In the genomic region with DNA sequence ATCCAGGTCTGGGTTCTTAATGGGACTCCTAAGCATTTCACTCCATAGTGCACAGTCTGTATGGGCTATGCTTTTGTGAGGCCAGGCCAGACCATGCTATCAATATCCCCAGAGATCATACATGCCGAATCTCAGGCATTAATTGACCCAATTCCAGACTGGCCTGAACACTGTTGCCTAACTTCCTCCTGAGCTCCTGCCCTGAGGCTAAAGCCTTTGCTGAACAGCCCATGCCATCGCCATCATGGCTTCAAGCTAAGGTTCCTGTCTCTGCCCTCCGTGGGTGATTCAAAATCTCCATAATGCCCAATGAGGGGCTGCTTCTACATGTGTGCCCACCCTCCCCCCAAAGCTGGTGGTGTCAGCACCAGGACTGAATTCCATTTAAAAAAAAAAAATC, we compare ENCODE assay signal across 17 mouse cellular contexts. TPM values are rescaled to one million over a fixed set of nuclear protein-coding genes. Genes with fewer than 3 reads are reported as not detected.
DNase-seq lines count a peak whose midpoint lies in the region; ATAC-seq and TF ChIP-seq lines count a peak whose summit lies in the region.
"Had no signal": no experiment of that assay in that cellular context is flagged by ENCODE, and none has a peak within 500 bp of the region (broad histone marks: within the 10 kb centered on the region; RNA-seq: fewer than 3 reads in every experiment).

No protein-coding gene starts in this region.

- H3K27me3 ChIP-seq in midbrain, embryonic 12.5 days: peaks cover 30% of the 10 kb centered on the region
- H3K27me3 ChIP-seq in midbrain, postnatal 0 days (ENCODE audit: insufficient read depth, low read length): no peaks in the 10 kb centered on the region
- H3K27me3 ChIP-seq in liver, embryonic 14.5 days (ENCODE audit: control insufficient read depth, insufficient read depth, low read length): peaks cover 4% of the 10 kb centered on the region
- H3K27me3 ChIP-seq in midbrain, embryonic 16.5 days (ENCODE audit: control insufficient read depth, insufficient read depth, low read depth, low read length): peaks cover 6% of the 10 kb centered on the region; the same call in 1 of the 2 replicates
- H3K27me3 ChIP-seq: CH12.LX had no signal

- H3K4me1 ChIP-seq in midbrain, embryonic 12.5 days: peaks cover 14% of the 10 kb centered on the region; the same call in 1 of the 2 replicates
- peaks cover 6% of the 10 kb centered on the region; the same call in 1 of the 2 replicates for H3K4me1 ChIP-seq in midbrain, postnatal 0 days (ENCODE audit: insufficient read depth, low read length)
- peaks cover 23 to 48% of the 10 kb centered on the region in 2 experiments for H3K4me1 ChIP-seq in liver, embryonic 14.5 days (replicated peaks; ENCODE audit: control insufficient read depth in 2 of 2, insufficient read depth in 2 of 2, low read length in 1 of 2)
- H3K4me1 ChIP-seq in midbrain, embryonic 16.5 days (ENCODE audit: control insufficient read depth, insufficient read depth, low read length): peaks cover 14% of the 10 kb centered on the region; the same call in 1 of the 2 replicates

- H3K9ac ChIP-seq in midbrain, embryonic 12.5 days (replicated peaks): no peak overlapping the region
- no peak overlapping the region for H3K9ac ChIP-seq in midbrain, postnatal 0 days (replicated peaks; ENCODE audit: low read length, poor library complexity, severe bottlenecking)
- peak overlapping the region; percentile 86 for H3K9ac ChIP-seq in liver, embryonic 14.5 days (replicated peaks)
- 0 out of 2 replicates have a peak overlapping the region, but pooled peaks have one; percentile 3 for H3K9ac ChIP-seq in midbrain, embryonic 16.5 days (ENCODE audit: low read depth, low read length)
- H3K9ac ChIP-seq: hindbrain, embryonic 15.5 days; neural tube, embryonic 12.5 days had no signal

- no peak for DNase-seq in midbrain, postnatal 0 days (ENCODE audit: low spot score)
- DNase-seq in liver, embryonic 14.5 days (ENCODE audit: low read depth in 3 of 3, low spot score in 3 of 3): no peak
- DNase-seq in left cerebral cortex, adult 18-20 months (ENCODE audit: low spot score in 2 of 2): no peak
- no peak for DNase-seq in adrenal gland, adult 8-10 months
- DNase-seq in gastrocnemius, adult 18-20 months (ENCODE audit: low spot score): no peak
- DNase-seq: cerebellum, postnatal 10 days; kidney, adult 9 months; lung, adult 18-20 months had no signal

- WGBS in midbrain, embryonic 12.5 days: 41% methylated on average over 3 of the region's 3 CpGs
- WGBS in midbrain, postnatal 0 days: 28% methylated on average over 3 of the region's 3 CpGs
- 18% methylated on average over 3 of the region's 3 CpGs for WGBS in liver, embryonic 14.5 days (ENCODE audit: insufficient replicate concordance)
- WGBS in midbrain, embryonic 16.5 days: 23% methylated on average over 3 of the region's 3 CpGs

- TF ChIP-seq CTCF in midbrain, postnatal 0 days (IDR thresholded peaks at IDR 0.05): no peak
- no peak for TF ChIP-seq CTCF in liver, embryonic 14.5 days (IDR thresholded peaks at IDR 0.05; ENCODE audit: low read depth)

- no peak for ATAC-seq in midbrain, embryonic 12.5 days (ENCODE audit: low FRiP score, low read depth)
- ATAC-seq in midbrain, postnatal 0 days (ENCODE audit: low FRiP score): no peak
- ATAC-seq in erythroid progenitor cell, adult 5-6 weeks (replicated peaks; ENCODE audit: low FRiP score, poor library complexity, severe bottlenecking): peak; percentile 8
- peak; percentile 16 for ATAC-seq in liver, embryonic 14.5 days (ENCODE audit: insufficient read depth)
- ATAC-seq in midbrain, embryonic 16.5 days: 0 out of 2 replicates have a peak, but pooled peaks have one; percentile 9

- no peak for TF ChIP-seq EP300 in liver, embryonic 14.5 days (IDR thresholded peaks at IDR 0.05; ENCODE audit: low read depth)

- H3K27ac ChIP-seq in midbrain, embryonic 12.5 days (replicated peaks): peak overlapping the region; percentile 66
- no peak overlapping the region for H3K27ac ChIP-seq in midbrain, postnatal 0 days (ENCODE audit: low read depth, low read length)
- H3K27ac ChIP-seq in liver, embryonic 14.5 days: peak overlapping the region; percentile 98
- peak overlapping the region; percentile 54; the same call in 1 of the 2 replicates for H3K27ac ChIP-seq in midbrain, embryonic 16.5 days (ENCODE audit: low read length)
- H3K27ac ChIP-seq: forebrain, embryonic 10.5 days; heart, embryonic 10.5 days; hindbrain, embryonic 15.5 days; macrophage; neural tube, embryonic 12.5 days had no signal

- H3K4me2 ChIP-seq in midbrain, embryonic 12.5 days (replicated peaks): no peak overlapping the region
- no peak overlapping the region for H3K4me2 ChIP-seq in midbrain, postnatal 0 days (ENCODE audit: low read depth, low read length, poor library complexity, severe bottlenecking)
- peak overlapping the region; percentile 93 for H3K4me2 ChIP-seq in liver, embryonic 14.5 days (ENCODE audit: low read depth)
- no peak overlapping the region for H3K4me2 ChIP-seq in midbrain, embryonic 16.5 days (ENCODE audit: low read length)
- H3K4me2 ChIP-seq: hindbrain, embryonic 15.5 days; neural tube, embryonic 12.5 days had no signal

- no peaks in the 10 kb centered on the region for H3K9me3 ChIP-seq in midbrain, embryonic 12.5 days
- H3K9me3 ChIP-seq in midbrain, postnatal 0 days (ENCODE audit: low read length): no peaks in the 10 kb centered on the region
- H3K9me3 ChIP-seq in liver, embryonic 14.5 days (ENCODE audit: control insufficient read depth, low read length): no peaks in the 10 kb centered on the region
- H3K9me3 ChIP-seq in midbrain, embryonic 16.5 days (replicated peaks; ENCODE audit: control insufficient read depth, low read length, poor library complexity, severe bottlenecking): no peaks in the 10 kb centered on the region
- H3K9me3 ChIP-seq: forebrain, embryonic 10.5 days; heart, embryonic 10.5 days; hindbrain, embryonic 15.5 days; neural tube, embryonic 12.5 days had no signal

- H3K36me3 ChIP-seq in midbrain, embryonic 12.5 days: peaks cover 21% of the 10 kb centered on the region
- H3K36me3 ChIP-seq in midbrain, postnatal 0 days (ENCODE audit: insufficient read depth, low read length): peaks cover 16% of the 10 kb centered on the region; the same call in 1 of the 2 replicates
- peaks cover 44% of the 10 kb centered on the region for H3K36me3 ChIP-seq in liver, embryonic 14.5 days (replicated peaks; ENCODE audit: control insufficient read depth, insufficient read depth, low read depth)
- peaks cover 8% of the 10 kb centered on the region for H3K36me3 ChIP-seq in midbrain, embryonic 16.5 days (ENCODE audit: control insufficient read depth, insufficient read depth, low read length)

- H3K4me3 ChIP-seq in midbrain, embryonic 12.5 days: no peak overlapping the region
- H3K4me3 ChIP-seq in midbrain, postnatal 0 days (ENCODE audit: low read depth, low read length): no peak overlapping the region
- peak overlapping the region; percentile 30 to 52 for H3K4me3 ChIP-seq in liver, embryonic 14.5 days (ENCODE audit: insufficient read depth in 1 of 2, low read depth in 2 of 2, low read length in 2 of 2)
- H3K4me3 ChIP-seq in midbrain, embryonic 16.5 days (ENCODE audit: low read depth, low read length): no peak overlapping the region
- H3K4me3 ChIP-seq: forebrain, embryonic 10.5 days; heart, embryonic 10.5 days; hindbrain, embryonic 15.5 days; neural tube, embryonic 12.5 days had no signal

RNA-seq across cellular contexts. Expression of a gene that starts 2.8 kb away (rescaled TPM):
- 5.2 and 5.6 TPM in 2 replicates for polyA plus RNA-seq in midbrain, embryonic 12.5 days (2016; fragmentation: Nextera tagmentation; extraction: Ambion mirVana)
- total RNA-seq in midbrain, postnatal 0 days (2014; rRNA removed): 8.9 and 9.1 TPM in 2 replicates
- 3.2 and 3.5 TPM in 2 replicates for polyA plus RNA-seq in midbrain, postnatal 0 days (2015; fragmentation: Nextera tagmentation; extraction: Ambion mirVana)
- 349 and 378 TPM in 2 replicates for total RNA-seq in erythroid progenitor cell, adult 5-6 weeks (2015; ENCODE audit: low replicate concordance)
- total RNA-seq in erythroid progenitor cell, adult 5-6 weeks (2017; ENCODE audit: low replicate concordance): 332 and 337 TPM in 2 replicates
- polyA plus RNA-seq in liver, embryonic 14.5 days (2012; rRNA removed): 56.1 and 56.9 TPM in 2 replicates
- 21.5 and 24.8 TPM in 2 replicates for polyA plus RNA-seq in liver, embryonic 14.5 days (2014; fragmentation: Nextera tagmentation; extraction: Ambion mirVana)
- 4.4 and 4.9 TPM in 2 replicates for polyA plus RNA-seq in midbrain, embryonic 16.5 days (2015; fragmentation: Nextera tagmentation; extraction: Ambion mirVana)
- 1 to 10 TPM; 4.0 to 5.6 TPM for total RNA-seq in left cerebral cortex, adult 18-20 months (2021)
- 1 to 10 TPM; 1.6 to 4.7 (median 3.3) TPM for total RNA-seq in adrenal gland, adult 8-10 months (2022)
- total RNA-seq in gastrocnemius, adult 18-20 months (2021): not detected

RNA-seq across cellular contexts. Expression of a gene that starts 16.8 kb away (rescaled TPM):
- 85.2 and 93.7 TPM in 2 replicates for polyA plus RNA-seq in midbrain, embryonic 12.5 days (2016; fragmentation: Nextera tagmentation; extraction: Ambion mirVana)
- 75.7 and 81.3 TPM in 2 replicates for total RNA-seq in midbrain, postnatal 0 days (2014; rRNA removed)
- polyA plus RNA-seq in midbrain, postnatal 0 days (2015; fragmentation: Nextera tagmentation; extraction: Ambion mirVana): 42.6 and 47.1 TPM in 2 replicates
- 18.4 and 28.1 TPM in 2 replicates for total RNA-seq in erythroid progenitor cell, adult 5-6 weeks (2015; ENCODE audit: low replicate concordance)
- total RNA-seq in erythroid progenitor cell, adult 5-6 weeks (2017; ENCODE audit: low replicate concordance): 31.5 and 44.9 TPM in 2 replicates
- polyA plus RNA-seq in liver, embryonic 14.5 days (2012; rRNA removed): 62.7 and 68.0 TPM in 2 replicates
- 40.2 and 50.7 TPM in 2 replicates for polyA plus RNA-seq in liver, embryonic 14.5 days (2014; fragmentation: Nextera tagmentation; extraction: Ambion mirVana)
- 48.6 and 50.9 TPM in 2 replicates for polyA plus RNA-seq in midbrain, embryonic 16.5 days (2015; fragmentation: Nextera tagmentation; extraction: Ambion mirVana)
- 10 to 100 TPM; 70.4 to 71.6 TPM for total RNA-seq in left cerebral cortex, adult 18-20 months (2021)
- 10 to 100 TPM; 32.8 to 41.8 (median 39.8) TPM for total RNA-seq in adrenal gland, adult 8-10 months (2022)
- total RNA-seq in gastrocnemius, adult 18-20 months (2021): 10 to 100 TPM; 31.2 to 33.4 TPM

RNA-seq across cellular contexts. Expression of a gene that starts 18.0 kb away (rescaled TPM):
- polyA plus RNA-seq in midbrain, embryonic 12.5 days (2016; fragmentation: Nextera tagmentation; extraction: Ambion mirVana): 29.7 and 31.9 TPM in 2 replicates
- 46.6 and 46.7 TPM in 2 replicates for total RNA-seq in midbrain, postnatal 0 days (2014; rRNA removed)
- 18.7 and 19.3 TPM in 2 replicates for polyA plus RNA-seq in midbrain, postnatal 0 days (2015; fragmentation: Nextera tagmentation; extraction: Ambion mirVana)
- total RNA-seq in erythroid progenitor cell, adult 5-6 weeks (2015; ENCODE audit: low replicate concordance): 36.9 and 45.8 TPM in 2 replicates
- 23.7 and 40.3 TPM in 2 replicates for total RNA-seq in erythroid progenitor cell, adult 5-6 weeks (2017; ENCODE audit: low replicate concordance)
- 9.9 and 10.8 TPM in 2 replicates for polyA plus RNA-seq in liver, embryonic 14.5 days (2012; rRNA removed)
- 2.7 and 5.2 TPM in 2 replicates for polyA plus RNA-seq in liver, embryonic 14.5 days (2014; fragmentation: Nextera tagmentation; extraction: Ambion mirVana)
- 26.8 and 26.9 TPM in 2 replicates for polyA plus RNA-seq in midbrain, embryonic 16.5 days (2015; fragmentation: Nextera tagmentation; extraction: Ambion mirVana)
- total RNA-seq in left cerebral cortex, adult 18-20 months (2021): 10 to 100 TPM; 34.2 to 40.1 TPM
- 10 to 100 TPM; 23.8 to 44.1 (median 32.9) TPM for total RNA-seq in adrenal gland, adult 8-10 months (2022)
- 1 to 10 TPM; 5.9 to 6.7 TPM for total RNA-seq in gastrocnemius, adult 18-20 months (2021)

RNA-seq across cellular contexts. Expression of a gene that starts 37.0 kb away (rescaled TPM):
- polyA plus RNA-seq in midbrain, embryonic 12.5 days (2016; fragmentation: Nextera tagmentation; extraction: Ambion mirVana): 2.0 and 2.1 TPM in 2 replicates
- total RNA-seq in midbrain, postnatal 0 days (2014; rRNA removed): 1.9 and 2.0 TPM in 2 replicates
- 1.4 and 1.7 TPM in 2 replicates for polyA plus RNA-seq in midbrain, postnatal 0 days (2015; fragmentation: Nextera tagmentation; extraction: Ambion mirVana)
- total RNA-seq in erythroid progenitor cell, adult 5-6 weeks (2015; ENCODE audit: low replicate concordance): 4.2 and 7.2 TPM in 2 replicates
- 3.2 and 5.9 TPM in 2 replicates for total RNA-seq in erythroid progenitor cell, adult 5-6 weeks (2017; ENCODE audit: low replicate concordance)
- 0.03 TPM in 2 replicates for polyA plus RNA-seq in liver, embryonic 14.5 days (2012; rRNA removed)
- 0.05 TPM in 1 of 2 replicates, not detected in the other for polyA plus RNA-seq in liver, embryonic 14.5 days (2014; fragmentation: Nextera tagmentation; extraction: Ambion mirVana)
- 2.0 and 2.7 TPM in 2 replicates for polyA plus RNA-seq in midbrain, embryonic 16.5 days (2015; fragmentation: Nextera tagmentation; extraction: Ambion mirVana)
- under 1 TPM; 0.19 to 0.33 TPM for total RNA-seq in left cerebral cortex, adult 18-20 months (2021)
- 1 to 10 TPM; 3.1 to 7.0 (median 5.3) TPM for total RNA-seq in adrenal gland, adult 8-10 months (2022)
- 100 to 1,000 TPM; 143 to 233 TPM for total RNA-seq in gastrocnemius, adult 18-20 months (2021)

RNA-seq across cellular contexts. Expression of a gene that starts 49.5 kb away (rescaled TPM):
- 7.6 and 8.1 TPM in 2 replicates for polyA plus RNA-seq in midbrain, embryonic 12.5 days (2016; fragmentation: Nextera tagmentation; extraction: Ambion mirVana)
- total RNA-seq in midbrain, postnatal 0 days (2014; rRNA removed): 7.5 and 8.2 TPM in 2 replicates
- 3.5 and 3.7 TPM in 2 replicates for polyA plus RNA-seq in midbrain, postnatal 0 days (2015; fragmentation: Nextera tagmentation; extraction: Ambion mirVana)
- 12.2 and 17.3 TPM in 2 replicates for total RNA-seq in erythroid progenitor cell, adult 5-6 weeks (2015; ENCODE audit: low replicate concordance)
- 13.1 and 16.0 TPM in 2 replicates for total RNA-seq in erythroid progenitor cell, adult 5-6 weeks (2017; ENCODE audit: low replicate concordance)
- 0.49 and 0.66 TPM in 2 replicates for polyA plus RNA-seq in liver, embryonic 14.5 days (2012; rRNA removed)
- 0.23 TPM in 1 of 2 replicates, not detected in the other for polyA plus RNA-seq in liver, embryonic 14.5 days (2014; fragmentation: Nextera tagmentation; extraction: Ambion mirVana)
- polyA plus RNA-seq in midbrain, embryonic 16.5 days (2015; fragmentation: Nextera tagmentation; extraction: Ambion mirVana): 3.7 and 4.2 TPM in 2 replicates
- total RNA-seq in left cerebral cortex, adult 18-20 months (2021): 1 to 10 TPM; 5.8 to 6.0 TPM
- 1 to 10 TPM; 3.0 to 6.5 (median 4.8) TPM for total RNA-seq in adrenal gland, adult 8-10 months (2022)
- 1 to 10 TPM; 3.7 to 4.9 TPM for total RNA-seq in gastrocnemius, adult 18-20 months (2021)

Comparison
In these comparisons a context has a peak if more than half of its experiments do, and no peak if none do; other contexts are left out.
1. ATAC-seq: peak in erythroid progenitor cell, adult 5-6 weeks (single experiment), liver, embryonic 14.5 days (single experiment) and midbrain, embryonic 16.5 days (single experiment); none in midbrain, embryonic 12.5 days (single experiment) and midbrain, postnatal 0 days (single experiment).
2. H3K9ac ChIP-seq: peak in liver, embryonic 14.5 days (single experiment) and midbrain, embryonic 16.5 days (single experiment); none in midbrain, embryonic 12.5 days (single experiment) and midbrain, postnatal 0 days (single experiment).
3. H3K4me3 ChIP-seq: peak in liver, embryonic 14.5 days (2 of 2); none in midbrain, embryonic 12.5 days (single experiment), midbrain, postnatal 0 days (single experiment) and midbrain, embryonic 16.5 days (single experiment).
4. RNA of a gene that starts 2.8 kb away (total RNA-seq): 332 to 378 TPM in erythroid progenitor cell, adult 5-6 weeks; 8.9 to 9.1 TPM in midbrain, postnatal 0 days, 4.0 to 5.6 TPM in left cerebral cortex, adult 18-20 months, 1.6 to 4.7 TPM in adrenal gland, adult 8-10 months and not detected in gastrocnemius, adult 18-20 months; every median in the first group is over 10 times any median in the second.